Mouse (Mus musculus): ENCODE measurements around the gene Slc22a23. TPM values are rescaled to one million over a fixed set of nuclear protein-coding genes. Genes with fewer than 3 reads are reported as not detected.

The Slc22a23 gene
- total RNA-seq, 2 experiments from 2014 or later = 50.0 to 59.4 TPM

- intact Hi-C loops (cut with DNase I) = no loop called here
- DNase-seq (ENCODE audit: low spot score in 2 of 2) = no peak
Observed at GRCm38 (mm10) chr13:34248941-34249920, 95.8 kb downstream of the Slc22a23 start.

GRCm38 (mm10) chr13:34248107-34248506 lies 96.9 kb downstream of the Slc22a23 start:
- DNase-seq (ENCODE audit: low spot score in 2 of 2) = no peak
- intact Hi-C loops (cut with DNase I) = no loop called here

DNA sequence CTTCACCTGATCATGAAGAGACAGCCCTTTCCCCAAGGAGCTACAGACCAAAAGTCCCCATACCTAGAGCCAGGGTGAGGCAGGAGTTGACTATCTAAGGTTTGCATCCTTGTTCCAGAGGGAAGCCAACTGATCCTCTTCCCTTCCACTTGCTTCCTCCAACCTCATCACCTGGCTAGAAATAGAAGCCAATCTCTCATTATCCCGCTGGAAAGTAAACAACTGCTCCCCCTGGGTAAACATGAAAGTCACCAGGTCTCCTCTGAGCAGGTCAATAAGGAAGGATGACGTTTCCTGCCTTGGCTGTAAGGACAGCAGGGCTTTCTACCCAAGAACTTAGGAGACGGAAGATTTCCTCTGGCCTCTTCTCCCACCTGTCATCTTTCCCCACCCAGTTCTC lies 98.2 kb downstream of the Slc22a23 start:
- intact Hi-C loops (cut with DNase I) = no loop called here
- no peak for DNase-seq (ENCODE audit: low spot score in 2 of 2)

DNA sequence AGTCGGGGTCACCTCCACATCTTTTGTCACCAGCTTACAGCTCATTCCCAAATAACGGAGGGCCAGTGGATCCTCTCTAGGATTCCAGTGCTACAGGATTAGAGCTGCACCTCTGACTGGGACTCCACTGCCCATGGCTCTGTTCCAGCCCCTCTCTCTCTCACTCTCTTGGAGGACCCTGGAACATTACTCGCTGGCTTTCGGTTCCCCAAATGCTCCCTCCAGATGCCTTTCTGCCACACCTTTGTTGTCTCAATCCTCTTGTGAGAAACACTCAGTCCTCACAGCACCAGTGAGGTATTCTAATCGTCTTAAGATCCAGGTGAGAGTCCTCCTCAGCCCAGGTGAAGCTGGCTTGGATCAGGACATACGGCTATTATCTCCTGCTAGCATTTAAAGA lies 99.8 kb downstream of the Slc22a23 start:
- intact Hi-C loops (cut with DNase I) = no loop called here
- DNase-seq (ENCODE audit: low spot score in 2 of 2) = no peak

DNA sequence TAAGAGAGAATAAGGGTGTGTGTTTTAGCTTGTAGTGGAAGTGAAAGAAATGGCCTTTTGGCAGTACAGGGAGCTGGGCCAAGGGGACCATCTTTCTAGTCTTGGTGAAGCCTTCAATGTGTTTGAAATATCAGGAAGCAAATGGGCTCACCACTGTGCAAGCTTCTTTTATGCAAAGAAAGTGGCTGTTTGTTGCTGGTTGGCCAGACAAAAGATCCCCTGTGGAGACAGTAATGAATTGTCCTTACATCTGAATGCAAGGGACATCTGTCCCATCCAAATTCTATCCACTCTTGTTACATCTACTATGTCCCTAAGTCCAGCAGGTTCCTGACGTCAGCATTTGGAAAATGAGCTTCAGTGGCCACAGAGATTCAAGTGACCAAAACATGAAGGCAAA lies 100.8 kb downstream of the Slc22a23 start:
- intact Hi-C loops (cut with DNase I) = no loop called here
- no peak for DNase-seq (ENCODE audit: low spot score in 2 of 2)

DNA sequence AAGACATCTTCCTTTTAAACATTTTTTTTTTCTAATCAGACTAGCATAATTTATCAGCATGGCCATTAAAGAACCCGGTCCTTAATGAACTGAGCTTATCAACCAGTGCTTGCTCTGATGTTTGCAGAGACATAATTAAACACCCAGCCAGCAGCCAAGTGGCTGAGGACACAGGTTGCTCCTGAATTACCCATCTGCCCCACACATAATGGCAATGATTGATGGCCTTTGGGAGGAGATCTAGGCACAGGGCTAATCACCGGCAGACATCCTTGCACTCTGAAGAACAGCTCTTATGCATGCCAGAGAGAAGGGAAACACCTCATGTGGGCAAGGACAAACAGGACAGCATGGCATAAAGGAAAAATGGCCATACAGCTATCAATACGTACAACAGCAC lies 102.8 kb downstream of the Slc22a23 start:
- intact Hi-C loops (cut with DNase I) = no loop called here
- DNase-seq (ENCODE audit: low spot score in 2 of 2) = no peak

GRCm38 (mm10) chr13:34240087-34240428 lies 104.9 kb downstream of the Slc22a23 start:
- intact Hi-C loops (cut with DNase I) = no loop called here
- no peak for DNase-seq (ENCODE audit: low spot score in 2 of 2)

DNA sequence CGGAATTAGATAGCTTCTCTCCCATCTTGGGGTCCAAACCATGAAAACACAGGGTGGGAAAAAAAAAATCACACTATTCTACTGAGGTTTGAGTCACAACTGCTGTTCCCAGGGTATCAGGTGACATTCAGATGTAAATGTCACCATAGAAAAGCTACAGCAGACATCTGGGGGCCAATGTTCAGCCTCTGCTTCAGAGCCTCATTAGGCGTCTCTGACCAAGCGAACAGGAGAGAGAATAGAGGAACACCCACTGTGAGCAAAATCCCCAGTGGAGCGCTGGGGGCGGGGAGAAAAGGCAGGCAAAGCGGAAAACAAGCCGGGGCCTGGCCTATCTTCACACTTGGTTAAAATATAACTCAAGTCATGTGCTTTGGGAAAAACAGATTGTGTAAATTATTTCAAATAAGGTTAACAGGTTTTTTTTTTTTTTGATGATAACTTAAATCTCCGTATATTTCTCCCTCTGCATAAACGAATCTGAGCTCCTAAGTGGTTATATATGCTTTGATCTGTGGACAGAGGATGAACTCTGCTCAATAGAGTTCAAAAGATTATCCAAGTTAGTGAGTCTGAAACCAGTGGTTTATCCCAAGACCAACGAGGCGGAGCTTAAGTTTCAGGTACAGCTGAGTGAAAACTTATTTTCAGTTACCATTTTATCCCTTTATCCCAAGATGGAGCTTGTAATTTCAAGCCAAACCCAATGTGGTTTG lies 105.5 kb downstream of the Slc22a23 start:
- DNase-seq (ENCODE audit: low spot score in 2 of 2) = no peak
- intact Hi-C loops (cut with DNase I) = no loop called here

GRCm38 (mm10) chr13:34238646-34239290 lies 106.2 kb downstream of the Slc22a23 start:
- intact Hi-C loops (cut with DNase I) = no loop called here

DNA sequence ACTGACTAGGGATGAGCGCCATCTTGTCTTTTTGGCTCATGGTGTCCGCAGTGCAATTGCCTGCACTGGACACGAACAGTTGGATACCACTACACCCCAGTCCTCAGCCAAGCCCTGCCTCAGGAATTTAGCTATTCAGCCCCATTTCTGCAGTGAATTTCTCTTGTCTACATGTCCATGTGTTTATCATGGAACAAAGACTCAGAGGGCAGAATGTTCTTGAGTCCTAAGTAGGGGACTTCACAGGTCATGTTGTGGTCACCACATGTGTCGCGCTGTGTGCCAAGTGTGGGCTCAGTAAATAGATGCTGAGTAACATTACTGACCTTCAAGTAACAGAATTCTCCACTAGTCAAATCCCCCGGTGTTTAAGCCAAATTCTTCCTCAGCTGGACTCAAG lies 109.9 kb downstream of the Slc22a23 start:
- intact Hi-C loops (cut with DNase I) = no loop called here

More at GRCm38 (mm10) chr13:34238646-34239290, 106.2 kb downstream of the Slc22a23 start:
- DNase-seq (ENCODE audit: low spot score in 2 of 2) = no peak

GRCm38 (mm10) chr13:34234439-34234838 lies 110.5 kb downstream of the Slc22a23 start:
- DNase-seq (ENCODE audit: low spot score in 2 of 2) = no peak
- intact Hi-C loops (cut with DNase I) = no loop called here

More for the DNA sequence above, 109.9 kb downstream of the Slc22a23 start:
- DNase-seq (ENCODE audit: low spot score in 2 of 2) = no peak

DNA sequence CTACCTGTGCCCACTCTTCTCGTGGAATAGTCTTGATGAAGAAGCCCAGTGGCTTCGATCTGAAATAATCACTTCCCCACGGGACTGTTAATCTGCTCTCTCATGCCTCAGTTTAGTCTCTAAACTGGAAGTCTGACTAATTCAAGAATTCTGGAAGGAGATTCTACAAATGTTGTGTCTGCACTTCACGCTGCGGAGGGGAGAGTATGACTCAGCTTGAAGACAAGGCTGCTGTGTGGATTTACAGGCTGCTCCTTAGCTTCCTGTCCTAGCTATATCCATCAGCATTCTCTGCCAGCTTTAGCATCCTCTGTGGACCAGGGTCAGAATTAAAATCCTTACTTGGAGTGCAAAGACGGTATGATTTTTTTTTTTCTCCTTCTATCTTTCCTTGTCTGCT lies 112.0 kb downstream of the Slc22a23 start:
- intact Hi-C loops (cut with DNase I) = no loop called here
- no peak for DNase-seq (ENCODE audit: low spot score in 2 of 2)

GRCm38 (mm10) chr13:34228905-34229304 lies 116.1 kb downstream of the Slc22a23 start:
- intact Hi-C loops (cut with DNase I) = no loop called here
- no peak for DNase-seq (ENCODE audit: low spot score in 2 of 2)

GRCm38 (mm10) chr13:34227720-34228661 lies 117.0 kb downstream of the Slc22a23 start:
- intact Hi-C loops (cut with DNase I) = no loop called here
- no peak for DNase-seq (ENCODE audit: low spot score in 2 of 2)

GRCm38 (mm10) chr13:34226940-34227339 lies 118.0 kb downstream of the Slc22a23 start:
- intact Hi-C loops (cut with DNase I) = no loop called here
- DNase-seq (ENCODE audit: low spot score in 2 of 2) = no peak

DNA sequence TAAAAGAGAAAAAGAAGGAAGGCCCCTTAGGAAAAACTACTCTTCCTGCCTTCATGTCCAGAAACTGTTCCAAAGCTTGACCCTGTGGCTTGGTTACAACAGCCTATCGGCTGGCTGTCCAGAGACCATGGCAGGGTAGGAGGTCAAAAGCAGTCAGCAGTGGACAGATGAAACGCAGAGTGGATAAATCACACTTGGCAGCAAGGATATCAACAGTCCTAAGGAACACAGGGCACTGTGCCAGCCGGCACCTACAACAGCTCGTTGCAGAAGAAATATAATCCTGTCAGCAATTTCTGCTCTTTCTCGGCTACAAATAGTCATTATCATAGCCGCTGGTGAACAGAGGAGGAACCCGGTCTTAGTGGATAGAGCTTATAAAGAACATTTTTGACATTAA lies 122.0 kb downstream of the Slc22a23 start:
- intact Hi-C loops (cut with DNase I) = no loop called here
- no peak for DNase-seq (ENCODE audit: low spot score in 2 of 2)

- no peak for DNase-seq (ENCODE audit: low spot score in 2 of 2)
- intact Hi-C loops (cut with DNase I) = no loop called here
Observed at GRCm38 (mm10) chr13:34219728-34220127, 125.3 kb downstream of the Slc22a23 start.

DNA sequence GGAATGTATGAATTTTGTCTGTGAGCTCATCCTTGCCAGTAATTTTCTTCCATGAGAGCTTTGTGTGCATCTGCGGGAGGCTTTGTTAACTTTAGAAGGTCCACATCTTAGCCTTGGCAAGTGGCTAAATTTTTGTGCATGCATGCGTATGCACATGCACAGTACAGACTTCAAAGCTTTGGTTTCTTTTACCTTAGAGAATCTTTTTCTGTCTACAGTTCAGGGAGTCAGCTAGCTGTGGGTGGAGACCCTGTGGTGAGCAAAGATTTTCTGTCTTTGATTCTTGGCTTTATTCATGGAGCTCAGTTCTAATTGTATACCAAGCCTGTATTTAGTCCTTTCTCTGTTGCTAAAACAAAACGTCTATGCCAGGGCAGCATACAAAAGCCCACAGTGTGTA lies 126.2 kb downstream of the Slc22a23 start:
- intact Hi-C loops (cut with DNase I) = no loop called here
- DNase-seq (ENCODE audit: low spot score in 2 of 2) = no peak

GRCm38 (mm10) chr13:34214855-34215254 lies 130.1 kb downstream of the Slc22a23 start:
- intact Hi-C loops (cut with DNase I) = no loop called here
- no peak for DNase-seq (ENCODE audit: low spot score in 2 of 2)

Measured in left cerebral cortex, postnatal 36 days (tissue).